Mouse (Mus musculus): ENCODE results near the gene Dnajc6.

DNA sequence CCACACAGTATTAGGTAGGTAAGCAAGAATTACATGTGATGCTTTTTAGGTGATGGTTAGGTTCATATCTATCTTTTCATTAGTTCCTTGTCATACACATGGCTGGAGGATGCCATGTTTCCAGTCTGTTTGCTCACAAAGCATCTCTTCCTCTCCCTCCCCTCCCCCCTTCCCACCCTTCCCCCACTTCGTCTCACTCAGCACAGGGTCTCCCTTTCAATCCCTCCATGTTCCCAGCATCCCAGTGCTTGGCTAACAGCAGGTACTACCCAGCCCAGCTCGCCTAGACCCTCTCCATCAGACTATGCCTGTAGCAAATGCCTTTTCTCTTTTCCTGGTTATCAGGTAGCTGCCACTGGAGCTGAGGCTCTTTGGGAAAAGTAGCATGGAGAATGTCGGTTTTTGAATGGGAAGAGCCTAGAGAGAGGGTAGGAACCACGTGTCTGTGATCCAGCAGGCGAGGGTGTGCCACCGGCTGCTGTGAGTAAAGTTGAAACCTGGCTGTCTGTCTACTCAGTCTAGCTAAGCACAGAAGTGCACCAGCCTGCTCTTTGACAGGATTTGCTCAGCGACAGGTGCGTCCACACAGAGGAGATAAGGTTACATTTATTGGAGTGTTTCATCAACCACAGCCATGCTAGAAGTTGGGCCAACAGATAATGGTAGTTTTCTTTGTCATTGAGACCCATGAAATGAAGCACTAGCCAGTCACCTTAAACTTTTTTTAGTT is 89.2 kb downstream of the Dnajc6 start:
- TF ChIP-seq CTCF (IDR thresholded peaks at IDR 0.05 in 2 of 3, conservative IDR thresholded peaks at IDR 0.05 in 1 of 3; ENCODE audit: control insufficient read depth in 1 of 3, insufficient read depth in 1 of 3, low read depth in 2 of 3, low read length in 3 of 3, poor library complexity in 1 of 3, severe bottlenecking in 1 of 3): no peak
- no peak for TF ChIP-seq GABPA (IDR thresholded peaks at IDR 0.05; ENCODE audit: low read depth, low read length)
- no peak for TF ChIP-seq POLR2A (IDR thresholded peaks at IDR 0.05; ENCODE audit: control insufficient read depth in 1 of 2, insufficient read depth in 1 of 2, low read depth in 1 of 2, low read length in 2 of 2, poor library complexity in 1 of 2)
- TF ChIP-seq ZKSCAN1 (IDR thresholded peaks at IDR 0.05; ENCODE audit: low read depth, low read length): no peak
- no peak for TF ChIP-seq MAFK (IDR thresholded peaks at IDR 0.05; ENCODE audit: borderline replicate concordance, low read depth, low read length)
- TF ChIP-seq ZMIZ1 (IDR thresholded peaks at IDR 0.05; ENCODE audit: low read depth, low read length): no peak
- no peak for TF ChIP-seq HCFC1 (IDR thresholded peaks at IDR 0.05; ENCODE audit: low read depth, low read length)
- no peak for TF ChIP-seq UBTF (IDR thresholded peaks at IDR 0.05; ENCODE audit: borderline replicate concordance, insufficient read depth, low read depth, low read length)
- TF ChIP-seq NELFE (IDR thresholded peaks at IDR 0.05; ENCODE audit: low read depth, low read length): no peak
- no peak for TF ChIP-seq SIN3A (IDR thresholded peaks at IDR 0.05; ENCODE audit: low read length)
- TF ChIP-seq POLR2AphosphoS5 (IDR thresholded peaks at IDR 0.05; ENCODE audit: borderline replicate concordance, low read depth, low read length): no peak
- TF ChIP-seq ZNF384 (IDR thresholded peaks at IDR 0.05; ENCODE audit: low read depth, low read length): no peak
